23 mouse cellular contexts compared by ENCODE assay signal in the genomic region with DNA sequence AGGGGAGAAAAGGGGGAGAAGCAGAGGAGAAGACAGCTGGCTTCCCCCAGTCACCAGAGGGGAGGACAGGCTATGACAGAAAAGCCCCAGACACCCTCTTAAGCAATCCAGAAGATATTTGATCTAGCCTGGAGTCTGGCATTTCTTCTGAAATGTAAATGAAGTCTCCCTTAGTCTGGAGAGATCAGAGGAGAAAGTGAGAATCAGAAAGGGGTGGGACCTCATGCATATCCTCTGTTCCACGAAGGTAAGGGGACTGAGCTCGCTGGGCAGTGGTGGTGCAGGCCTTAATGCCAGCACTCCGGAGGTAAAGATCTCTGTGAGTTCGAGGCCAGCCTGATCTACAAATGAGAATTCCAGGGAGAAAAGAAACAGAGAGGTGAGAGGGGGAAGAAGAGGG.
"Had no signal": no experiment of that assay in that cellular context is flagged by ENCODE, and none has a peak within 500 bp of the region (broad histone marks: within the 10 kb centered on the region; RNA-seq: fewer than 3 reads in every experiment).

No protein-coding gene starts in this region.

- ATAC-seq: intestine, embryonic 15.5 days; liver, embryonic 12.5 days had no signal

- H3K4me2 ChIP-seq: intestine, embryonic 15.5 days; kidney, embryonic 15.5 days; limb, embryonic 13.5 days; liver, embryonic 12.5 days; liver, embryonic 15.5 days; lung, embryonic 15.5 days had no signal

- H3K9ac ChIP-seq: intestine, embryonic 15.5 days; kidney, embryonic 15.5 days; limb, embryonic 13.5 days; liver, embryonic 12.5 days; liver, embryonic 15.5 days; lung, embryonic 15.5 days had no signal

- H3K9me3 ChIP-seq: intestine, embryonic 15.5 days; kidney, embryonic 15.5 days; limb, embryonic 10.5 days; limb, embryonic 13.5 days; lung, embryonic 15.5 days had no signal

- DNase-seq: kidney, adult 11 months; kidney, adult 8-10 months; kidney, postnatal 10 days; kidney, postnatal 36 days; liver; lung, adult 18-20 months; lung, postnatal 10 days; lung, postnatal 36 days; right cerebral cortex, adult 18-20 months; right cerebral cortex, postnatal 14 days; right cerebral cortex, postnatal 4 days; thymus, adult 2 months; thymus, postnatal 14 days; thymus, postnatal 4 days had no signal

- H3K27ac ChIP-seq: intestine, embryonic 15.5 days; kidney, embryonic 15.5 days; limb, embryonic 10.5 days; limb, embryonic 13.5 days; liver, embryonic 12.5 days; liver, embryonic 15.5 days; lung, embryonic 15.5 days; stomach, postnatal 0 days had no signal

- H3K27me3 ChIP-seq: intestine, embryonic 15.5 days; kidney, embryonic 15.5 days; limb, embryonic 13.5 days; liver, embryonic 12.5 days; liver, embryonic 15.5 days; lung, embryonic 15.5 days had no signal

- H3K4me3 ChIP-seq: intestine, embryonic 15.5 days; kidney, embryonic 15.5 days; limb, embryonic 10.5 days; limb, embryonic 13.5 days; liver, embryonic 12.5 days; liver, embryonic 15.5 days; lung, embryonic 15.5 days; myocyte had no signal

- H3K4me1 ChIP-seq: intestine, embryonic 15.5 days; kidney, embryonic 15.5 days; limb, embryonic 13.5 days; liver, embryonic 12.5 days; liver, embryonic 15.5 days; lung, embryonic 15.5 days had no signal

- H3K36me3 ChIP-seq: intestine, embryonic 15.5 days; kidney, embryonic 15.5 days; limb, embryonic 10.5 days; limb, embryonic 13.5 days; liver, embryonic 12.5 days; liver, embryonic 15.5 days; lung, embryonic 15.5 days had no signal
